Mouse (Mus musculus) hindbrain, embryonic 12.5 days (tissue): Measurements from ENCODE around the gene Zfand2b. TPM values are rescaled to one million over a fixed set of nuclear protein-coding genes. Genes with fewer than 3 reads are reported as not detected.

Source experiments
- ATAC-seq: fragments of 200-750 bp; cut with Nextera tagmentation; 2 replicates; pipeline ENCODE4 v1.8.0; 2017; ENCODE audit warnings: moderate TSS enrichment; ENCODE audit not compliant: low FRiP score
- H3K27ac ChIP-seq: fragments of 300-500 bp; sonication (generic); 2 replicates; pipeline ENCODE4 v1.5.1; 2016; ENCODE audit warnings: mild to moderate bottlenecking
- H3K27me3 ChIP-seq: fragments of 300-500 bp; sonication (generic); 2 replicates; pipeline ENCODE4 v1.6.1; 2016; ENCODE audit warnings: mild to moderate bottlenecking
- H3K36me3 ChIP-seq: fragments of 300-500 bp; sonication (generic); 2 replicates; pipeline ENCODE4 v1.6.1; 2016; ENCODE audit warnings: mild to moderate bottlenecking
- H3K4me1 ChIP-seq: fragments of 300-500 bp; sonication (generic); 2 replicates; pipeline ENCODE4 v1.6.1; 2016
- H3K4me2 ChIP-seq: fragments of 300-500 bp; sonication (generic); replicated peaks from 2 replicates; pipeline ENCODE4 v1.6.1; 2016; ENCODE audit warnings: mild to moderate bottlenecking
- H3K4me3 ChIP-seq: fragments of 300-500 bp; sonication (generic); 2 replicates; pipeline ENCODE4 v1.5.1; 2016; ENCODE audit warnings: mild to moderate bottlenecking
- H3K9ac ChIP-seq: fragments of 300-500 bp; sonication (generic); 2 replicates; pipeline ENCODE4 v1.6.1; 2016; ENCODE audit warnings: mild to moderate bottlenecking, moderate library complexity
- H3K9me3 ChIP-seq: fragments of 300-500 bp; sonication (generic); replicated peaks from 2 replicates; pipeline ENCODE4 v1.6.1; 2016; ENCODE audit warnings: mild to moderate bottlenecking
- WGBS: fragments of 180-500 bp; shearing (Covaris S2); methylation state at CpG from one replicate; pipeline ENCODE4 v1.1.7; 2016; 5-methylcytosine and 5-hydroxymethylcytosine counted together
- polyA plus RNA-seq: library from polyadenylated mRNA; unstranded; fragments of >200 nt; fragmentation: Nextera tagmentation; extraction: Ambion mirVana; gene quantifications from 2 replicates; pipeline ENCODE4 v1.2.1, GENCODE M21; 2016

Zfand2b gene
- polyA plus RNA-seq, 1 experiment from 2014 or later: 38.8 TPM

- peak overlapping the region; percentile 96 for H3K9ac ChIP-seq
- peak overlapping the region; percentile 99 for H3K27ac ChIP-seq
- H3K27me3 ChIP-seq: no peaks in the 10 kb centered on the region
- peak; percentile 25 for ATAC-seq
- no peaks in the 10 kb centered on the region for H3K9me3 ChIP-seq
- peaks cover 63% of the 10 kb centered on the region for H3K36me3 ChIP-seq
- H3K4me1 ChIP-seq: peaks cover 36% of the 10 kb centered on the region
- H3K4me2 ChIP-seq: peak overlapping the region; percentile 93
- peak overlapping the region; percentile 90 for H3K4me3 ChIP-seq
- WGBS: under 1% methylated on average over 48 of the region's 53 CpGs
These were observed 26.8 kb upstream of the Zfand2b start for GRCm38 (mm10) chr1:75141486-75142190.

GRCm38 (mm10) chr1:75142301-75143261, 25.9 kb upstream of the Zfand2b start, which contains the start of the genes Cnppd1 and Retreg2:
Gene Cnppd1 (minus strand): TSS chr1:75142711.
Gene Retreg2 (plus strand): TSS chr1:75142778.
- peak within 1 kb of the TSS; percentile 93 for H3K4me2 ChIP-seq
- peak within 1 kb of the TSS; percentile 99 for H3K27ac ChIP-seq
- ATAC-seq: peak; percentile 85
- peak within 1 kb of the TSS; percentile 90 for H3K4me3 ChIP-seq
- WGBS: 1% methylated on average over 89 of the region's 91 CpGs
- no peaks in the 10 kb centered on the region for H3K27me3 ChIP-seq
- no peaks in the 10 kb centered on the region for H3K9me3 ChIP-seq
- H3K36me3 ChIP-seq: peaks cover 63% of the 10 kb centered on the region
- peaks cover 36% of the 10 kb centered on the region for H3K4me1 ChIP-seq
- H3K9ac ChIP-seq: peak within 1 kb of the TSS; percentile 96

GRCm38 (mm10) chr1:75145589-75145988, 22.9 kb upstream of the Zfand2b start:
- 91% methylated on average over 3 of the region's 3 CpGs for WGBS
- ATAC-seq: no peak
- Histone ChIP-seq H3K9me3 (no peaks in the 10 kb centered on the region), H3K4me1 (peaks cover 25% of the 10 kb centered on the region), H3K27ac (no peak overlapping the region), H3K27me3 (no peaks in the 10 kb centered on the region), H3K36me3 (peaks cover 48% of the 10 kb centered on the region), H3K4me3 (no peak overlapping the region), H3K9ac (no peak overlapping the region), H3K4me2 (no peak overlapping the region)

GRCm38 (mm10) chr1:75147411-75148135, 20.9 kb upstream of the Zfand2b start:
- Histone ChIP-seq H3K4me2 (no peak overlapping the region), H3K4me3 (no peak overlapping the region), H3K4me1 (peaks cover 16% of the 10 kb centered on the region), H3K27ac (no peak overlapping the region), H3K27me3 (no peaks in the 10 kb centered on the region), H3K9ac (no peak overlapping the region), H3K36me3 (peaks cover 48% of the 10 kb centered on the region), H3K9me3 (no peaks in the 10 kb centered on the region)
- 83% methylated on average over 7 of the region's 7 CpGs for WGBS
- ATAC-seq: no peak

GRCm38 (mm10) chr1:75148727-75149126, 19.7 kb upstream of the Zfand2b start:
- no peak overlapping the region for H3K4me2 ChIP-seq
- no peak for ATAC-seq
- H3K9me3 ChIP-seq: no peaks in the 10 kb centered on the region
- H3K27ac ChIP-seq: no peak overlapping the region
- 95% methylated on average over 4 of the region's 4 CpGs for WGBS
- H3K36me3 ChIP-seq: peaks cover 48% of the 10 kb centered on the region
- peaks cover 12% of the 10 kb centered on the region for H3K4me1 ChIP-seq
- no peaks in the 10 kb centered on the region for H3K27me3 ChIP-seq
- no peak overlapping the region for H3K9ac ChIP-seq
- H3K4me3 ChIP-seq: no peak overlapping the region

DNA sequence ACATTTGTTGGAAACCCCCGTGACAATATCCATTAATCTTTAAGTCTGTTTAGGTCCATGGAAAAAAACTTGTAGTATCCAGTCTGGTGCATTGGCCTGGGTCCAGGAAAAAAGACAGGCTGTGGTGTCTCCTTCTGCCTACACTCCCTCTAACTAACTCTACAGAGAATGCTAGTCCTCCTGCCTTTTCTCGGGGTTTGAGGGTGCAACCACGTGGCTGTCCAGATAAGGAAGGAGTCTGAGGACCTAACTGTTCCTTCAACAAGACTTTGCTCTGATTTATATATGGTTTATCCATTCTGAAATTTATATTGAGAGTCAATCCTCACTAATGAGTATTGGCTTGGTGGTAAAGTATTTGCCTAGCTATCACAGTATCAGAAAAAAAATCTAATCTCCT, 12.6 kb upstream of the Zfand2b start:
- no peaks in the 10 kb centered on the region; the same call in 1 of the 2 replicates for H3K27me3 ChIP-seq

DNA sequence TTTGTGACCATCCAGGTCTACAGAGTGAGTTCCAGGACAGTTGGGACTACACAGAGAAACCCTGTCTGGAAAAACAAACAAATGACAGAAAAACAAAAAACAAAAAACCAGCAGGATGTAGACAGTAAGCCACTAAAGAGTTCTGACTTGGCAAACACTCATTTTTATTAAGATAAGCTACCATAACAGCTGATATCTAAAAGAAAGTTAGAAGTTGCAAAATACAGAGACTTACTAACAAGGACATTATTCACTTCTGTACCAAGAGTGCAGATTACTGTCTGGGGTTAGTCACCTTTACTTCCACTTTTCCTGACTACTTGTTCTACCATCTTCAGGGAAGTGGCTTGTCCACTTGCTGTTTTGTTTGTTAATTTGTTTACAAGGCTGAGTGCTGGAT, 9.5 kb upstream of the Zfand2b start:
- H3K9ac ChIP-seq: no peak overlapping the region
- no peaks in the 10 kb centered on the region for H3K4me1 ChIP-seq
- H3K9me3 ChIP-seq: no peaks in the 10 kb centered on the region
- no peak overlapping the region for H3K27ac ChIP-seq
- no peak for ATAC-seq
- no peaks in the 10 kb centered on the region; the same call in 1 of the 2 replicates for H3K27me3 ChIP-seq
- H3K36me3 ChIP-seq: no peaks in the 10 kb centered on the region
- no peak overlapping the region for H3K4me3 ChIP-seq
- no peak overlapping the region for H3K4me2 ChIP-seq

More for the DNA sequence above, 12.6 kb upstream of the Zfand2b start:
- H3K4me3 ChIP-seq: no peak overlapping the region
- H3K9me3 ChIP-seq: no peaks in the 10 kb centered on the region
- WGBS: 71% methylated on average over 3 of the region's 3 CpGs
- H3K27ac ChIP-seq: no peak overlapping the region
- no peaks in the 10 kb centered on the region for H3K4me1 ChIP-seq
- H3K4me2 ChIP-seq: no peak overlapping the region
- no peak for ATAC-seq
- H3K9ac ChIP-seq: no peak overlapping the region
- H3K36me3 ChIP-seq: no peaks in the 10 kb centered on the region; the same call in 1 of the 2 replicates

DNA sequence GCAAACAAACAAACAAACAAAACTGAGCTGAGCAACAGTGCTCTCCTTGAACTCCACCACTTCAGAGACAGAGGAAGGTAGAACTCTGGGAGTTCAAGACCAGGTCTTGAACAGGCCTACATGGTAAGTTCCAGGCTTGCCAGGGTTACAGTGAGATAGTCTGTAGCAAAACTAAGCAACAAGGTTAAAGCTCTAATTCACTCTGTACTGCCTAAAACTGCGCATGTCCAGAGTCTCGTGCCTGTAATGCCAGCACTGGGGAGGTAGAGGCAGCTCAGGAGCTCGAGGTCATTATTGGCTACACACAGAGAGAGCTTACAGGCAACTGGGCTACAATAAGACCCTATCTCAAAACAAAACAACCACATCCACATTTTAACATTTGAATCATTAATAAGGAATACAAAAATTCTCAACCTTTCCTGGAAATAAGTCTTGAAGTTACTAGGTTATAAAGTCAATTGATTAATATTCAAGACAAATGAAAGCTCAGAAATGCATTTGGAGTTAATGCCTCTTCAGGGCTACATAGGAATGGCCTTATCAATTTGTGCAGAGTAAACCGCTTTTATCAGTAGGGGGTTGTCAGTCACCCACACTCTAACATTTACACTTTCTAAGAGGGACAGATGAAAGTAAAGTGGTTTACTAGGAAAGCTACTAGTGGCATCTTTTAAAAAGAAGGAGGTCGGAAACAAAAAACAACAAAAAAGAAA, 8.7 kb upstream of the Zfand2b start:
- Histone ChIP-seq H3K4me1 (no peaks in the 10 kb centered on the region), H3K4me2 (no peak overlapping the region)
- 70% methylated on average over 5 of the region's 5 CpGs for WGBS

GRCm38 (mm10) chr1:75160256-75160617, 8.2 kb upstream of the Zfand2b start:
- ATAC-seq: no peak
- Histone ChIP-seq H3K4me2 (no peak overlapping the region), H3K27me3 (no peaks in the 10 kb centered on the region; the same call in 1 of the 2 replicates), H3K4me1 (no peaks in the 10 kb centered on the region), H3K36me3 (no peaks in the 10 kb centered on the region), H3K27ac (no peak overlapping the region), H3K9me3 (no peaks in the 10 kb centered on the region), H3K9ac (no peak overlapping the region), H3K4me3 (no peak overlapping the region)
- 85% methylated on average over 4 of the region's 4 CpGs for WGBS

More for the DNA sequence above, 8.7 kb upstream of the Zfand2b start:
- no peaks in the 10 kb centered on the region; the same call in 1 of the 2 replicates for H3K27me3 ChIP-seq
- no peak for ATAC-seq
- H3K4me3 ChIP-seq: no peak overlapping the region
- no peak overlapping the region for H3K9ac ChIP-seq
- no peak overlapping the region for H3K27ac ChIP-seq
- no peaks in the 10 kb centered on the region for H3K36me3 ChIP-seq
- no peaks in the 10 kb centered on the region for H3K9me3 ChIP-seq

DNA sequence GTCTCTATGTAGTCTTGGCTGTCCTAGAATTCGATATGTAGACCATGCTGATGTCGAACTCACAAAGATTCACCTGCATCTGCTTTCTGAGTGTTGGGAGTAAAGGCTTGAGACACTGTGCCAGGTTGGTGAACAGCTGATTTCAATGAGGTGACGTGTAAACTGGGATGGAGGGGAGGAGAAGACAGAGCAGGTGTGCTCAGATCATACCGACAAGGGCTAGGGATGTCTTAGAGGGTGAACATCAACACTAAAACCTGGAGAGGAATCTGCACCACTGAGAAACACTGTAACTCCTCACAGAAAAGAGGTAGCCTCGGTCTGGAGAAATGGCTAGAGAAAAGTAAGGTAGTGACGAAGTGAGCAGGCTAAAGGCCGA, 364 bp upstream of the Zfand2b start:
- H3K27me3 ChIP-seq: no peaks in the 10 kb centered on the region
- peak overlapping the region; percentile 36; the same call in 1 of the 2 replicates for H3K27ac ChIP-seq
- H3K4me3 ChIP-seq: peak overlapping the region; percentile 63
- H3K9me3 ChIP-seq: no peaks in the 10 kb centered on the region
- peaks cover 11% of the 10 kb centered on the region for H3K4me1 ChIP-seq
- 8% methylated on average over 7 of the region's 7 CpGs for WGBS
- peak; percentile 46 for ATAC-seq
- peak overlapping the region; percentile 41 for H3K9ac ChIP-seq
- peak overlapping the region; percentile 71 for H3K4me2 ChIP-seq
- peaks cover 29% of the 10 kb centered on the region for H3K36me3 ChIP-seq

DNA sequence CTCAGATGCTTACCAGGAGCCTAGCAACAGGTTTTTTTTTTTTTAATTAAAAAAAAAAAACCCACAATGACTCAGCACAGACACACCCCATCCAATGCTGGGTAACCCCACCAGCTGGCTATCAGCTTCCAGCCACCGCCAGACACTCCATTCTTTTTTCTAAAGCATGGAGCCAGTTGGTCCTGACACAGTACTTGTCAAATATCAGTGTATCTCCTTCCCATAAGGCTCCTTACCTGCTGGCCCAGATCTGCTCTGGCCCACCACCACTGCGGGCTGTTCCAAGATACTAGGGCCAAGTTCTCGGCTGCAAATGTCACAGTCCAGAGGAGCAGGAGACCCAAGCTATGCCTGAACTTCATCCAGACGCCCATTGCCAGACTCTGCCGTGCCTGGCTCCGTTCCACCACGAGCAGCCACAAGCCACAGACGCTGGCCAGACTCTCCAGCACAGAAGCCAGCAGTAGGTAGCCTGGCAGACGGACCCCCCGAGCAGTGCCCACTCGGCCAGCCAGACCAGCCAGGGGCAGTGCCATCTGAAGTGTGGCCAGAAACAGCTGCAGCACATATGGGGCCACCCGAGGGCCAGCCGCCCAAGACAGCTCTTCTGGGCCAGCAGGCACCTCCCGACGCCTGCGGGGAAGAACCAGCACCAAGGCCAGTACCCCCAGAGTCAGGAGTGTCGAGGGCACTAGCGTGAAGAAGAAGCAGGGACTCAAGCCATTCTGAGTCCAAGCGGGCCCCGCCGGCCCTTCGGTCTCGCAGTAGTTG, 11.1 kb downstream of the Zfand2b start:
- Histone ChIP-seq H3K27me3 (no peaks in the 10 kb centered on the region), H3K4me1 (peaks cover 24% of the 10 kb centered on the region), H3K9ac (peak overlapping the region; percentile 70), H3K9me3 (no peaks in the 10 kb centered on the region), H3K36me3 (peaks cover 66% of the 10 kb centered on the region), H3K4me2 (peak overlapping the region; percentile 93), H3K27ac (peak overlapping the region; percentile 56), H3K4me3 (peak overlapping the region; percentile 56)
- peak; percentile 66 for ATAC-seq
- 9% methylated on average over 23 of the region's 23 CpGs for WGBS
